Mouse (Mus musculus): ENCODE measurements at regions not wholly inside any gene's neighbourhood (a gene's known extent, or its start where the extent isn't known, plus 50 kb on each side); places are given as distances from the start of the nearest gene placed in this dataset.

- CTCF ChIA-PET = no interaction called here
Observed at GRCm38 (mm10) chr16:55691069-55691468, 147.6 kb downstream of the Nfkbiz start.

GRCm38 (mm10) chr16:55663946-55664345, 174.8 kb downstream of the Nfkbiz start:
- CTCF ChIA-PET = no interaction called here

- CTCF ChIA-PET = no interaction called here
Observed at GRCm38 (mm10) chr16:55636667-55637450, 201.8 kb downstream of the Nfkbiz start.

- CTCF ChIA-PET = no interaction called here
Observed at GRCm38 (mm10) chr16:55636224-55636623, 202.5 kb downstream of the Nfkbiz start.

- CTCF ChIA-PET = no interaction called here
Observed at GRCm38 (mm10) chr16:55634691-55635090, 204.0 kb downstream of the Nfkbiz start.

- CTCF ChIA-PET = no interaction called here
Observed at GRCm38 (mm10) chr16:55632220-55632619, 206.5 kb downstream of the Nfkbiz start.

- CTCF ChIA-PET = no interaction called here
Observed at GRCm38 (mm10) chr16:55631637-55632036, 207.1 kb downstream of the Nfkbiz start.

- CTCF ChIA-PET = no interaction called here
Observed at GRCm38 (mm10) chr16:55631048-55631447, 207.7 kb downstream of the Nfkbiz start.

GRCm38 (mm10) chr16:55627531-55627930, 211.2 kb downstream of the Nfkbiz start:
- CTCF ChIA-PET = interaction anchor here (0.6 kb wide), 1 partner anchor 102 kb away, joined by 9 read pairs; no protein-coding TSS in a partner anchor

GRCm38 (mm10) chr16:55623422-55623821, 215.3 kb downstream of the Nfkbiz start:
- CTCF ChIA-PET = no interaction called here

GRCm38 (mm10) chr16:55619731-55620130, 219.0 kb downstream of the Nfkbiz start:
- CTCF ChIA-PET = interaction anchor here (1.0 kb wide), 1 partner anchor 33 kb away, joined by 3 read pairs; no protein-coding TSS in a partner anchor

GRCm38 (mm10) chr16:55617958-55618357, 220.7 kb downstream of the Nfkbiz start:
- CTCF ChIA-PET = no interaction called here

- CTCF ChIA-PET = no interaction called here
Observed at GRCm38 (mm10) chr16:55617506-55617905, 221.2 kb downstream of the Nfkbiz start.

GRCm38 (mm10) chr16:55616408-55617120, 222.1 kb downstream of the Nfkbiz start:
- CTCF ChIA-PET = no interaction called here

GRCm38 (mm10) chr16:55612873-55613272, 225.8 kb downstream of the Nfkbiz start:
- CTCF ChIA-PET = no interaction called here

- CTCF ChIA-PET = no interaction called here
Observed at GRCm38 (mm10) chr16:55612001-55612400, 226.7 kb downstream of the Nfkbiz start.

GRCm38 (mm10) chr16:55611172-55611571, 227.5 kb downstream of the Nfkbiz start:
- CTCF ChIA-PET = no interaction called here

GRCm38 (mm10) chr16:55608361-55608760, 230.3 kb downstream of the Nfkbiz start:
- CTCF ChIA-PET = no interaction called here

- CTCF ChIA-PET = interaction anchor here (0.6 kb wide), 1 partner anchor 113 kb away, joined by 3 read pairs; no protein-coding TSS in a partner anchor
Observed at GRCm38 (mm10) chr16:55606447-55607239, 232.1 kb downstream of the Nfkbiz start.

- CTCF ChIA-PET = no interaction called here
Observed at GRCm38 (mm10) chr16:55603611-55604010, 235.1 kb downstream of the Nfkbiz start.

- CTCF ChIA-PET = no interaction called here
Observed at GRCm38 (mm10) chr16:55589382-55589956, 249.2 kb downstream of the Nfkbiz start.

GRCm38 (mm10) chr16:55587138-55587537, 251.6 kb downstream of the Nfkbiz start:
- CTCF ChIA-PET = interaction anchor here (1.0 kb wide), 1 partner anchor 33 kb away, joined by 3 read pairs; no protein-coding TSS in a partner anchor

All from spleen, embryonic (tissue).